Mouse (Mus musculus): ENCODE measurements at regions not wholly inside any gene's neighbourhood (a gene's known extent, or its start where the extent isn't known, plus 50 kb on each side); places are given as distances from the start of the nearest gene placed in this dataset.

DNA sequence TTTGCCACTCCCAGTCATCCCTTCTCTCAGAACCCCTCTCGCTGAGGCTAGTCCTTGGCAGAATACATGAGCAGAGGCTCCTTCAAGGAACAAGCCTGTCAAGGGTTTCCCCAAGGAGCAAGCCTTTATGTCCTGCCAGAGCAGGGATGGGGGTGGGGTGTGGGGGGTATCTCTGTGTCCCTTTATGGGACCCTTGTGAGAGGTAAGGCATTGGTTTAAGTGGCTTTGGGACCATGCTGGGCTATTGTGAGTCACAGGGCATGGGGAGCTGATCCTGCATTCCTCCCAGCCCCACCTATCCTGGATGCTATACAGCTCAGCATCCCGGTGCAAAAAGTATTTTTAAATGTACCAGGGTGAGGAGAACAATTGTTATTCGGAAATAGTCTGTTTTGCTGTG, 641.1 kb upstream of the Fam19a5 start:
- in situ Hi-C loops (cut with MboI, MseI): no loop called here

DNA sequence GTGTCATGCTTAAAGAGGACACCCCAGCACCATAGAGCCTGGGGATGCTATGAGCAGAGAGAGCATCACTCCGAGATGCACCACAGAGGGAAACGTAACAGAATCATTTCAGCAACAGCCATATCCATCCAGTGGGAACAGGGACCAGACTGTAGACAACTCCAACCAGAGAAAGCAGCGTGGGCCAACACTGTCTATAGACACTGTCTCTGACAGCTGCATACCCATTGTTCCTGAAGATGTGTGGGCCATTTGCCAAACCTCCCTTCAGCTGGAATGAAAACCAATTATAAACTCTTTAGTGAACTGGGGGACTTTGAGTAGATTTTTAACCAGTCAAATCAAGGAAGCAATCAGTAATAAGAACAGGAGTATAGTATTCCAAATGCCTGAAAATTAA, 630.8 kb upstream of the Fam19a5 start:
- in situ Hi-C loops (cut with MboI, MseI): no loop called here

DNA sequence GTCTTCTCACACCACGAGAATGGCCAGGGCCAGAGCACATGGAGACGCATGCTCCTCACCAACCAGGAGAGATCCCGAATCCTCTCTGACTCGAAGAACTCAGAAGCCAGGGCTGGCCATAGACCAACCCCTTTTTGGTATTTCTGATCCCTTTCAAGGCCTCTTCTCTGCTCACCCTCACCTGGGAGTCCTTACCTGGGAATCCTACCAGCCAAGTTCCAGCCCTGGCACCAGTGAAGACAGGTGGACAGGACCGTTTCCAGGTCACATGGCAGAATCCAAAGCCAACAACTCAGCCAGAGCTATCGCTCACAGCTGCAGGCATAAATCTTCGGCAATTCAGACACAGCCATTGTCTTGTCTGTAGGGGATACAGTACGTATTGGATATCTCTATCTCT, 626.2 kb upstream of the Fam19a5 start:
- in situ Hi-C loops (cut with MboI, MseI): no loop called here

DNA sequence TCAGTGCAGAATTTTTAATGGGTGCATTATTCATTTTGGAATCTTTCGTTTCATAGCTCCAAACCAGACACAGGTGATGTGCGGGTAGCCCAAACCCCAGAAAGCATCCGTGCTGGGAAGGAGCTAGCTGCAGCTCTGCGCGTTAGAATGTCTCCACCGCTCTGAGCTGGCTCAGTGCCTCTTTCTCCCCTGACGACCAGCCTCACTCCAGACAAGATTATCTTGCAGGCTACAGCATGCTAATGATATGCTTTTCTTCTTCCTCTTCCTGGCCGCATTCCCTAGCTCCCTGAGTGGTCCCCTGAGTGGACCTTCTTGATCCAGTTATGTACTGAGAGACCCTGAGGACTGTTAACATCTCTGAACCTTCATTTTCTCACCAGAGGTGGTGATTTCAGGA, 624.4 kb upstream of the Fam19a5 start:
- in situ Hi-C loops (cut with MboI, MseI): no loop called here

DNA sequence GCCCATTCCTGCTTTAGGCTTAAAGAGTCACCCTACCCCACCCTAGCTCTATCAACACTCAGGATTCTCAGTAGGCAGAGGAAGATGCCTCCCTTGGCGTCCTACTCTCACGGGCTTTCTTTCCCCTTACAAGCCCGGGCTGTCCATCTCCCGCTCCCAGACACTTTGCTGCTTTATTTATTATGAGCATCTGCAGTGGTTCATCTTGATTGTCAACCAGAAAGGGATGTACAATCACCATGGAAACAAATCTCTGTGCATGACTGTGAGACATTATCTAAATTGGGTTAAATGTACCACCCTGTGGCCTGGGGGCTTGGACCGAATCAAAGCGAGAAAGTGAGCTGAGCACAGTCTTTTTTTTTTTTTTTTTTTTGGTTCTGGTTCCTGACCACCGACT, 623.9 kb upstream of the Fam19a5 start:
- in situ Hi-C loops (cut with MboI, MseI): no loop called here

DNA sequence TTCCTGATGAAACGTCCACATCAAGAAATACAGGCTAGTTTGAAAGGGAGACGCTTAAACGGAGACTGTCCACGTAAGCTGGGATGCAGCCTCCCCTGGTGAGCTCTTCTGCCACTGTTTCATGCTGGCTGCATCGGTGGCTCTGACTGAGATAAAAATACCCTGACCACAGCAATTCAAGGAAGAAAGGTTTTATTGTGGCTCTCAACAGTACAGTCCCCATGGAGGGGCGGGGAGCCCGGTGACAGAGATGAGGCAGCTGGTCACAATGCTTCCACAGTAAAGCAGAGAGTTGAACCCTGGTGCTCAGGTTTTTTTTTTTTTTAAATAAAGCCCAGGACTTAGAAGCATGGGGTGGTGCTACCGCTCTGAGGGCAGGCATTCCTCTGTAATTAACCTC, 622.7 kb upstream of the Fam19a5 start:
- in situ Hi-C loops (cut with MboI, MseI): no loop called here

DNA sequence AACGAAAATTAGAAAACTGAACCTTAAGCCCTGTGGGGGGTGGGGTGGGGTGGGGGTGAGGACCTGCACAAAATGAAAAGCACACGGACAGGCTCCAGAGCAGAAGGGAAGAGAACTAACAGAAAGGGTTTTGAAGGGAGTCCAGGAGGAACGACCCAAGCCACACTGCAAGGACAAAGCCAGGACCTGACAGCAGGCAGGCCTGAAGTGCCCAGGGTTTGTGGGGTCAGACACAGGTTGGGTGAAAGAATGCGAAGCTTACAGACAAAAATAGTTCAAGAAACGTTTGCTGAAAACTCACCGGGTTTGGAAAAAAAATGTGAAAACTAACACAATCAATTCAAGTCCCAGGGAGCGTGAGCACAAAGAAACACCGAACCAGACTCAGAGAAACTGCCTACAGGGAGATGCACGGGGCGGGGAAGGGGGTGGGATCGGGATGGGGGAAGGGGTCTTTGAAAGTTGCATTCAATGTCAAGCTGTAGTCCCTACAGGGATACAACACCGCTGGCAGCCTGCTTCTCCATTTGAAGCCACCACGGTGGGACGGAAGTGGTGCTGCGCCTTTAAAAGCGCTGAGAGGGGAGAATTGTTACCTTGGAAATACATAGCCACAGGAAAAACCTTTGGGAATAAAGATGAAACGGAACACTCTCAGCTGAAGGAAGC, 618.9 kb upstream of the Fam19a5 start:
- in situ Hi-C loops (cut with MboI, MseI): no loop called here

DNA sequence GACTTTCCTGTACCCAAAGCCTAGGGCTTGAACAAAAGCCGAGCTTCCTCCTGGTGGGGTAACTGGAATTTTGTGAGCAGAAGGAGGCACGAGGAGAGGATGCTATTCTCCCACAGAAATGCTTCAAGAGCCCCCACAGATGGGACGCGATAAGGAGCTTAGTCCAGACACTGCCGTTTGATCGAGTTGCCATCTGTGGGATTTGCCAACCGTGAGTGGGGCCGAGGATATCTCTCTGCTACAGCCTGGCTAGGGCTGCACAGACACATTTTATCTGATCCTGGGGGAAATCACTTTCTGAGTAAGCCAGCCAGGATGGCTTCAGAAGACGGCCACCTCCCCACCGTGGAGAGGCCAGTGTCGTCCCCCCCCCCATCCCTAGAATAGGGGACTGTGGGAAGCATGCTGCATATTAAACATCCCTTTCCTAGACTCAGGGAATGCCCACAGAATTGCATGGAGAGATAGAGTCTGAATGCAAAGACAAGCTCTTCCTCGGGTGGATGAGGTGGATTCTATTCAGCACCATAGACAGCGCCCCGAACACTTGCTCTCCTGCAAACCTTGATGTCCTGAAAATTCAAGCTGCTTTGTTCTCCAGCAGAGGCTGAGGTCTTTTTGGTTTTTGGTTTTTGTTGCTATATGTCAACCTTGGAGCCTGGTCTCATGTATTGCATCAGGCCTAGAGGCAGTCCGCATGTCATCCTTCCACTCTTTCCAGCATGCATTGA, 611.6 kb upstream of the Fam19a5 start:
- in situ Hi-C loops (cut with MboI, MseI): no loop called here

DNA sequence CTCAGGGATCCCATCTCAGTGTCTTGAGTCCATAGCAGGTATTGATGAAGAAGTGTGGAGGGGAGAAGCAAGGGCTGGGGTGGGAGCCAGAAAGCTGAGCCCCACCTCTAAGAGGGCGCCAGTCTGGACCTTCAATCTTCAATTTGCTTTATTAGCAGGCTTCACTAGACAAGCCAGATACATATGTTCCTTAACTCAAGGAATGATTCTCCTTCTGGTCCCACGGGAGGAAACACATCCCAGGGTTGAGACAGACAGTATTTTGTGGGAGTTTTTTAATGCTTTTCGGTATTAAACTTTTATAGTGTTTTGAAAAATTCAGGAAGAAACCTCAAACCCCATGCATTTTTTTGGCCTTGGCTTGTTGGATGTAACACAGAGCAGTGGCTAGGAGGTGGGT, 606.7 kb upstream of the Fam19a5 start:
- in situ Hi-C loops (cut with MboI, MseI): no loop called here

DNA sequence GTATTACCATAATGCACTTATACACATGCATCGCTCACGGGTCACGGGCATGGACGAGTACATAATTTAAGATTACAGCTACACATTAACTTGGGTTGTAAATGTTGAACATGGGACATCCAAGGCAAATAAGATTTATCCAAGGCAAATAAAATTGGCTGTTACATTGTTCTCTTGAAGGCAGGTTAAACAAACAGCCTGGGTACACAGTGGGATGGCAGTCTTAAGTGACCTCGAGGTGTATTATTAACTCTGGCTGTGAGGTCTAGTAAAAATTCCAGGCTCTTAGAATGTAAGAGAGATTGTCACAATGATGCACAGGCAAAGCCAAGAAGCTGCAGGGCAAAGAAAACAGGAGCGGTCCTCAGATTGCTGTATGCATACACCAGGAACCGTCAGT, 599.6 kb upstream of the Fam19a5 start:
- in situ Hi-C loops (cut with MboI, MseI): no loop called here

DNA sequence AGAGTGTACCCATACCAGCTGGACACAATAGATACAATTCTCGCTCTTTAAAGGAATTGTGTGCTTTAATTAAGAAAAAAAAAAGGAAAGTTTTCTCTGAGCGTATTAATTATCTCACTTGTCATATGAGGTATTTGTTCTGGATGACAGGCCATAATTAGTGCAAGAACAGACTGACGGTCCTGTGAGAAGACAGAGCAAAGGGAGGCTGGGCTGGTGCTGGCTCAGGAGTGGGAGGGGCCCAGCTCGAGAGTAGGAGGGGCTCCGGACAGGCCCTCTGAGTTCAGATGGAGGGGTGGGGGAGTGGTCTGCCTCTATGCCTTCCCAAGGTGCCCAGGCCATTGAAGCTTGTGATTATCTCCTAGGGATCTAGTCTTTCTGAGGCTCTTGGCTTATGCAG, 591.5 kb upstream of the Fam19a5 start:
- in situ Hi-C loops (cut with MboI, MseI): no loop called here

DNA sequence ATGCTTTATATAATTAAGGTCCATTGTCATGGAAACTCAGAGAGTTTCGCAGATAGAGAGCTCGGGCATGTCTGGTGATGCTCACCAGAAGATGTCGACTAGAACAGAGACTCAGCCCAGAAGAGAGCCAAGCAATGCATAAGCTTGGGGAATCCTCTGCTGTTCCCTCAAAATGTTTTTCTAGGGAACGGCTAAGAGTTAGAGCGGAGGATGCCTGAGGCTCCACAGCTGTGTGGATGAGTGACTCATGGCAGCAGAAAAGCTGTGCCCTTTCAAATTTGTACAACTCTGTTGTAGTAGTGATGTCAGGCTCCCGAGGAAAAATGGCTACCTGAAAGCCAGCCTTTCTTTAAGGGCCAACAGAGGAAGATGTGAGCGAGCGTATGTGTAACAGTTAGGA, 586.2 kb upstream of the Fam19a5 start:
- in situ Hi-C loops (cut with MboI, MseI): no loop called here

DNA sequence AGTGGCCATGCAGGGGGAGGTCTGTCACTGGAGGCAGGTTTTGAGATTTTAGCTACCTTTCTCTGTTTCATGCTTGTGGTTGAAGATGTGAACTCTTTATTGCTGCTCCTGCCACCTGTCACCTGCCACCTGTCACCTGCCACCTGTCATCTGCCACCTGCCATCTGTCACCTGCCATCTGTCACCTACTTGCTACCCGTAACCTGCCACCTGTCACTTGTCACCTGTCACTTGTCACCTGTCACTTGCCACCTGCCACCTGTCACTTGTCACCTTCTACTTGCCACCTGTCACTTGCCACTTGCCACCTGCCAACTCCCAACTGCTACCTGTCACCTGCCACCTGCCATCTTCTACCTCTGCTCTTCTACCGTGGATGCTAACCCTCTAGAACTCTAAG, 581.2 kb upstream of the Fam19a5 start:
- in situ Hi-C loops (cut with MboI, MseI): no loop called here

DNA sequence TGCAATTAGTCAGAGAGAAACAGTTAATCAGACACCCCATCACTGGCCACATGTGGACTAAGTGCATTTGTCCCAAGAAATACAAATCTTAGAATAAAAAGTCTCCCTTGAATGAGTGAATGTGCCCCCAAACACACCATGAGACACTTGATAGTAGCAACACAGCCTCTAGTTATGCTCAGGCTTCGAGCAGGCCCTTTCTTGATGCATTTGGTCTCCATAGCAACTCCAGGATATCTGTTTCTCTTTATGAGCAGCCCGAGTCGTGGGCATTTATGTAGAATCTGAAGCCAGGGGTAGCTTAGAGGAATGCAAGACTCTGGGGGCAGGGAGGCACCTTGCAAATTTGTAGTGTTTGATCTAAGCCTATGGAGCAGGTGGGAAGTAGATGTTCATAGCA, 580.6 kb upstream of the Fam19a5 start:
- in situ Hi-C loops (cut with MboI, MseI): no loop called here

DNA sequence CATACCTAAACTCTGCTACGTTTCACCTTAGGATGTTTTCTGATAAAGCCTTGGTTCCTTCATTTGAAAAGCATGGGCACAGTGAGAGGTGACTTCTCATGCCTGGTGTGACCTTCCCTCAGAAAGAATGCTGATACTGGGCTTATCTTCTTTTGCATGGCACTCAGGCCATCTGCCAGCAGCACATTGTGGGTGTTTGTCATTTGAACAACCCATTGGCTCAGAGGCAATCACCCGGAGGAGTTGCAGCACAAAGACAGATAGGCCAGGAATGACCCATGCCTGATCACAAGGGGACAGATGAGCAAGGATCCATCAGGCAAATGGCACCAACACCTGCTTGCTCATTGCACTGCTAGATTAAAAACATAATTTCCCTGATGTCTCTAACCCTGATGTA, 572.7 kb upstream of the Fam19a5 start:
- in situ Hi-C loops (cut with MboI, MseI): no loop called here

DNA sequence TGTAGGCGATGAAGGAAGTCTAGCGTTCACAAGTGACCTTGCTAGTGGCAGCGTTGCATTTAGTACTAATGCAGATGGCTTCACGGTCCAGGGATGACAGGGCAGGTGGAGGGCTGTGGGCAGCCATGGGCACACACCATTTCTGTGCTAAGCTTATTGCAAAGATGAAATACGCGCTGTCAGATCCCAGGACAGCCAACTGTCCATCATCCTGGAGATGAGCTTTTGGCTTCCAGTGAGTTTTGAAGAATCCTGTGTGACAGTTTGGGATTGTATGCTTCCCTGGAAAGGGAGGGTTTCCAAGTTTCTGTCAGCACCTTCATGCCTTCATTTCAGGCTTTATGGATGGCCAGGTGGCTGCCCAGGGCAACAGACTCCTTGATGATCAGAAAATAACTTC, 547.9 kb upstream of the Fam19a5 start:
- in situ Hi-C loops (cut with MboI, MseI): no loop called here

DNA sequence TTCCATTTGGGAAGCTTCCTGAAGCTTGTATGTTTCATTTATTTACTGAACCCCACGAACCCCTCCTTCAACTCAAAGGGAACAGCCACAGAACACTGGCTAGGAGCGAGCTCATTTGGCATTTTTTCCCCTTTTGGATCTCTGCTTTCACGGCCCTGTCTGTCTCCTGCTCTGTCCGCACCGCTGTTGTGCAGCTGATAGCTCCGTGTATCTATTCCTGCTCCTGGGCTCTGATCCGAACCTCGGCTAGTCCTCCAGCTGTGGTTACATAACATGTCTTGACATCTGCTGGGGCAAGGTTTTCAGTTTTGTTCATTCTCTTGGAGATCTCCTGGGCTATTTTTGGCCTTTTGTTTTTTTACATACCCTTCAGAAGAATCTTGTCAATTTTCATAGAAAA, 525.1 kb upstream of the Fam19a5 start:
- in situ Hi-C loops (cut with MboI, MseI): no loop called here

DNA sequence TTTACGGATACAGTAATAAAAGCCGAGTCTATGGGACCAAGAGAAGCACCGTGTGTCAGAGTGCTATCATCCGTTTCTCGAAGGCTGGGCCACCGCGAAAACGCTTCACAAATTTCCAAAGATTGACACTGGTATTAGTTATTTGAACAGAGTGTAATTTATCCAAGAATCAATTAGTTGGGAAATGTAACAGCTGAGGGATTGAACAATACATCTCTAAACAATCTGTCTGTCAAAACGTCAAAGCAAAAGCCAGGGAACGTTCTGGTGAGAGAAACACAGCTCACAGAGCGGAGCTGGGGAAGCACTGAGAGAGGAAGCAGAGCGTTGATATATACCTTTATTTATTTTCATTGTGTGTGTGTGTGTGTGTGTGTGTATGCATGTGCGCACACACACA, 498.1 kb upstream of the Fam19a5 start:
- in situ Hi-C loops (cut with MboI, MseI): no loop called here

DNA sequence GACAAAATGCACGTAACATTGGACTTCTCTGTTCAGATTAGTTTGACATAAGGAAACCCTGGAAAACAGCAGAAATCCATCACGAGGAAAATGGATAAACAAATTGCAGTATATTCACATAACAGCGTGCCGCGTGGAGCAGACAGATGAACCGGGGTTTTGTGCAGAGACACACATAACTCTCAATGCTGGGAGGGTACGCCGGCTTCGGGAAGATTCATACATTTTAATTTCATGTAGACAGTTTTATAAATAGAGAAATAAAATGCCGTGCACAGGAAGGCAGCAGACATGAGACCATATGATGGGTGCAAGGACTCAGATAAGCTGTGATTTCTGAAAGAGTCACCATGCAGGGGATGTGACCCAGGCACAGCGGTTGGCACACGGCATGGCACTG, 489.9 kb upstream of the Fam19a5 start:
- in situ Hi-C loops (cut with MboI, MseI): no loop called here

DNA sequence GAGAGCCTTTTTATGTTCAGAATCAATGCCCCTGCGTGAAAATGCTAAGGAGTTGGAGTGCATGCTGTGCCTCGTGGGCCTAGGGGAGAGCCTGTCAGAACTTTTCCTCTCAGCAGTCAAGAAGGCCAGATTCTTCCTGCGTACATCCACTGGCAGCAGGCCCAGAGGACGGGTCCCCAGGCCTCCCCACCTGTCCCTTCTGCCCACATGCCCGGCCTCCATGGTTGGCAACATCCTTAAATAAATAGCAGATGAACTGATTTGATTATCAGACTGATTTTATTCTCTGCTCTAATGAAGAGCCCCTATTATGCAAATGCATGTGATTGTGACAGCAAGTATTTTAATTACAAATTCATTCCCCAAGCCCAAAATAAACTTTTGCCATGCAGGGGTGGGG, 479.2 kb upstream of the Fam19a5 start:
- in situ Hi-C loops (cut with MboI, MseI): no loop called here

DNA sequence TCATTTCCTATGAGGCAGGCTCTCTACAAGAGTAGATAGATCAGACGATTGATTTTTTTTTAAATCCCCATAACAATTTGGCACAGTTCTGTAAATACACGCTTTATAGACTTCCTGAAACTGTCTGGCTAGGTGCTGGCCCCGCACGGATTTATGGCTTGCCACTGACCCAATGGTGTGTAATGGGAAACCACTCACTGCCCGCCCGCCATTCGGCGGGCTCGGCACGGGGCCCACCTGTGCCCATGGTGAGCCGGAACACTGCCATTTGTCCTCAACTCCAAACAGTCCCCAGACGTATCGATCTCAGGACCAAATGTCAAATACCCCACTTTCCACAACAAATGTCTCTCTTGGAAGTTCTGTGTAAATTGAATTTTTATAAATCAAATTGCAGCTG, 475.8 kb upstream of the Fam19a5 start:
- in situ Hi-C loops (cut with MboI, MseI): no loop called here

DNA sequence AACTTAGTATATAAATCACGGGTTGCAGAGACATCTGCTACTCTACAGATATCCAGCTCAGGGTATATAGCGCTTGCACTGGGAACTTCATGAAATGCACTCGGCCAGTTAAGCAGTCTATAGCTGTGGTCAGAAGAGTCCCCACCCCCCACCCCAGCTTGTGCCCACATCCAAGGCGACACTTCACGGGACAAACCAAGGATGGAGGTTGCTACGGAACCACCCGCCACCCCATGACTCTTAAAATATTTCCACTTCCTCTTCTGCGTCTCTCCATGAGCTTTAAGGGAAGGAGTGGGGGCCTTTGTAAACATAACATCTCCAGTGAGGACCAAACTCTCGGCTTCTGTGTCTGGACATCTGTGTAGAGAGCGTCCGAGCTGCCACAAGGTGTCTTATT, 469.5 kb upstream of the Fam19a5 start:
- in situ Hi-C loops (cut with MboI, MseI): no loop called here

DNA sequence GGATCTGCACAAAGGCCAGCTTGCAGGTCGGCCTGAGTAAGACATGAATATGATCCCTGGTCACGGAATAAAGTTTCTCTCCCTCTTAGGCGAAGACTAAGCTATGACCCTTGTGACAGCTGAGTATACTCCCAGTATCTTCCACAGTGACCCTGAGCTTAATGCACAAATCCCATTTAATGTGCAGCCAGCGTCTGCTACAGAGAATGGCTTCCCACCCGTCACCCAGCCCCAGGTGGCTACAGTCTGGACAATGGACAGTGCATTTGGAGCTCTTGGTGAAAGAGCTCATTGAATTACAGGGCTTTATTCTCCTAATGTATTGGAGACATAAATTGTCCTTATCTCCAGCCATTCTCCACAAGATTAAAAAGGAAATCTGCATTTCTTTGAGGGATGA, 454.3 kb upstream of the Fam19a5 start:
- in situ Hi-C loops (cut with MboI, MseI): no loop called here
